Mouse (Mus musculus) ovary, postnatal 10 days (tissue): ENCODE measurements around the gene Spred2.
"Not testable (repeated sequence)": the region's sequence is repeated elsewhere in the genome, so short reads cannot be mapped to it uniquely, and the experiment has no call there.

Experiments used
- DNase-seq: peaks from one replicate; pipeline ENCODE4 v3.0.0; 2022; ENCODE audit warnings: low spot score

The Spred2 gene

GRCm38 (mm10) chr11:20020720-20021119, 96.5 kb downstream of the Spred2 start:
- no peak for DNase-seq

GRCm38 (mm10) chr11:20022462-20022861, 98.3 kb downstream of the Spred2 start:
- no peak for DNase-seq

DNA sequence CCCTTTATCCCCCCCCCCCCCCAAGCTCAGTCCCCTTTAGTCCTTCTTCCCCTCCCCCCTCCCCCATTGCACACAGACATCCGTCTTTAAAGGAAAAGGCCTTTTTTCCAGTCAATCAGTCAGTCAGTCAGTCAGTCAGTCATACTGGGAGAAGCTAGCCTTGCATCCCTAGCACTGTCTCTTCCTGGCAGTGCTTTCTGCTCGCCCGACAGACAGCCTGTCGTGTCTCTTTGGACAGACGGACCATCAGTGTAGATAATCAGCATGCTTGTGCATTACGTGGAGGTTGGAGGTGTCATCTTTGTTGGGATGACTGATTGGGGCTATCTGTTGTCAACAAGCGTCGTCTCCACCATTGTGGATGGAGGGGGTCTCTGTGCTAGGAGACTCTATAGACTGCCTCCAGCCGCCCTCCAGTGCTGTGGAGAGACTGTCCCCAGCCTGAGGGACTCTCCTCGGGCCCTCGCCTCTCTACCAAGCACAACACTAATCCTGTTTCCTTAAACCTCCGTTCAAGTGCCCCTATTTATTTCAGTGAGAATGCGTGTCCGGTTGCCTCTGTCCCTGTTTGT, 98.8 kb downstream of the Spred2 start:
- DNase-seq: no peak

- no peak for DNase-seq
Observed at GRCm38 (mm10) chr11:20025899-20026298, 101.7 kb downstream of the Spred2 start.

DNA sequence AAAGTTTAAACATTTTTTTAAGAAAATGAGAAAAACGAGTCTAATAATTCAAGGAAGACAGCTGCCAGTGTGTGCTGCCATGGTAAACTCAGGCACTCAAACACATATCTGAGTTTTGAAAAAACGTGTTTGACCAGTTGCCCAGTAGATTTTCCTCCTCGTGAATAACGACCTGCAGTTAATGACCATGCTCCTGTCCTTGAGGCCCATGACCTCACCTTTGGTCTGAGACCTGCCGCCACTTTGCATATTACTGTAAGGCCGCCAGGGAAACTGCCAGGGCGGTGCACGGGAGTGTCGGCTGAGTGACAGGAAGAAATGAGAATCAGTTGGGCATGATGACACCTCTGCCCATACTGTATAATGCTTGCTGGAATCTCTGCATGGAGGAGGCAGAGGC, 103.5 kb downstream of the Spred2 start:
- no peak for DNase-seq

DNA sequence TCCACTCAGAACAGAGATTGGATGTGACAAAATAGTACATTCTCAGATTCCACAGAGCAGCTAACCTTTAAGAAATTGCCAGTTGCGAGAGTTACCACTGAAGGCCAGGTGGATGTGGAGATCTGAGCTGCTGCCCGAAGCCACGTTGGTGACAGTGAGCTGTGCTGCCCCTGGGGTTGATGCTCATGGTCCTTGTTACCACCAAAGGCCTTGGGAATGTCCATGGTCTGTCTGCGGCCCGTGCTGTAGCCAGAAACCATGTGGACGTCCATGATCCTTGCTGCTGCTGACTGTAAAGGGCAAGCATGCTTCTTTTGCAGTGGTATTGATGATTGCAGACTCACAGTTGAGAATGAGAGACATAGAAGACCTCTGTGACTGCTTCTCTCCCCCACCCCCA, 104.2 kb downstream of the Spred2 start:
- DNase-seq: no peak

DNA sequence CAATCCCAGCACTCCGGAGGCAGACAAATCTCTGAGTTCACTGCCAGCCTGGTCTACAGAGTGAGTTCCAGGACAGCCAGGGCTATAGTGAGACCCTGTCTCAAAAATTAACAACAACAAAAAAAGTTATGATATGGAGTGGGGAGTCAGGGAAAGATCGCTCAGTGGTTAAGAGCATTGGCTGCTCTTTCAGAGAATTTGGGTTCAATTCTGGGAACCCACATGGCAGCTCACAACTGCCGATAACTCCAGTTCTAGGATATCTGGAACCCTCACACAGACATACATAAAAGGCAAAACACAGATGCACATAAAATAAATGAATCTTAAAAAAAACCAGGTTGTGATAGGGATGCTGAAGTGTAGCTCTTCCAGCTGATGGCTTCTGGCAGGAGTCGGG, 104.8 kb downstream of the Spred2 start:
- DNase-seq: no peak

DNA sequence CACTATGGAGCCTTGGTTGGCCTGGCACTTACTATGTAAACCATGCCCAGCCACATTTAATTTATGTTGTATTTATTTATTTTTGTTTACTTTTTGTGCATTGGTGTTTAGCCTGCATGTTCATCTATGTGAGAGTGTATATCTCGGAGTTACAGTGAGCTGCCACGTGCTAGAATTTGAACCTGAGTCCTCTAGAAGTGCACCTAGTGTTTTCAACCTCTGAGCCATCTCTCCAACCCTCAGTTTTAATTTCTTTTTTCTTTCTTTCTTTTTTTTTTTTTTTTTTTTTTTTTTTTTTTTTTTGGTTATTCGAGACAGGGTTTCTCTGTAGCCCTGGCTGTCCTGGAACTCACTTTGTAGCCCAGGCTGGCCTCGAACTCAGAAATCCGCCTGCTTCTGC, 106.8 kb downstream of the Spred2 start:
- DNase-seq: not testable (repeated sequence)

DNA sequence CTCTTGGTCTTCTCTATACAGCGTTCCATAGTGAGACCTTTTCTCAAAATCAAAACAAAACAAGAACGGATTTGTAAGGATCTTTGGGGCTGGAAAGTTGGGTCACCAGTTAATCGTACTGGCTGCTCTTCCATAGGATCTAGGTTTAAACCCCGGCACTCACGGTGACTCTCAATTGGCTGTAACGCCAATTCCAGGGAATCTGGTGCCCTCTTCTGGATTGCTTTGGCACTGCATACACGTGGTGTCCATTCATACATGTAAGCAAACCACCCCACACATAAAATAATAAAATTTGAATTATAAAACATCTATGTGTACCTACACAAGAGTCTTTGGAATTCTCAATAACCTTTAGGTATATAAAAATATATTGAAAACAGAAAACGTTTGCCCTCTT, 107.4 kb downstream of the Spred2 start:
- no peak for DNase-seq

- no peak for DNase-seq
Observed at GRCm38 (mm10) chr11:20033541-20034160, 109.5 kb downstream of the Spred2 start.

GRCm38 (mm10) chr11:20034337-20034947, 110.3 kb downstream of the Spred2 start:
- no peak for DNase-seq

- DNase-seq: no peak
Observed at GRCm38 (mm10) chr11:20035343-20035928, 111.3 kb downstream of the Spred2 start.

- no peak for DNase-seq
Observed at GRCm38 (mm10) chr11:20035972-20036371, 111.8 kb downstream of the Spred2 start.

GRCm38 (mm10) chr11:20037739-20038138, 113.6 kb downstream of the Spred2 start:
- DNase-seq: no peak

- DNase-seq: no peak
Observed at GRCm38 (mm10) chr11:20038723-20039122, 114.5 kb downstream of the Spred2 start.

DNA sequence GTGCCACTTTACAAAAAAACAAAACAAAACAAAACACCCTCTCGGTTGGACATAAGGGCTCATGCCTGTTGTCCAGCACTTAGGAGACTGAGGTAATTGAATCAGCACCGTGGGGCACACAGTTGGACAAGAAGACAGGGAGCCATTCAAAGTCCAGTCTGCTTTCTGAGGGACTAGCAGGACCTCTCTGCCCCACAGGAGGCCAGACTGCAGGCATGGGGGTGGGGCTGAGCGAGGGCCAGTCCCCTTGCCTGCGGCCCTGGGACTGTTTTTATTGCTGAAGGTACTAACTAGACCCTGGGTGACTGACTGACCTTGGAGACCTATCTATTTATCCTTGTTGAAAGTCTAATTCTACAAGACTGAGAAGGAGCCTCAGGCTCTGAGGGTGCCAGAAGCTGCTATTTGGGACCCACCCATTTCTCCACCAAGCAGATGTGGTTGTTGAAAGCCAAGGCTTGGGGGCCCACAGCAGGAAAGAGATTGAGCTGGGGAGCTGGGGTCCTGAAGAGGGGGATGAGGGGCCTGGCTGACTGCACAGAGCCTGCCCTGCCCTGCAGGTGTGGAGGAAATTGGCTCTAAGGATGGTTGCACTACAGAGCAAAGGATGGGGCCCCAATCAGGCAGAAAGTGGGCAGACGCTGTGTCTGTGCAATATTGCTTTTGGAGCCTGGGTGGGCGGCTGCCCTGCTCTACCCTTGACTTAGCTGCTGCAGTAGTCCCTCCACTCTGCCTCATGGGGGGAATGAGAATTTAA, 117.2 kb downstream of the Spred2 start:
- DNase-seq: no peak

- DNase-seq: no peak
Observed at GRCm38 (mm10) chr11:20042106-20042505, 117.9 kb downstream of the Spred2 start.

DNA sequence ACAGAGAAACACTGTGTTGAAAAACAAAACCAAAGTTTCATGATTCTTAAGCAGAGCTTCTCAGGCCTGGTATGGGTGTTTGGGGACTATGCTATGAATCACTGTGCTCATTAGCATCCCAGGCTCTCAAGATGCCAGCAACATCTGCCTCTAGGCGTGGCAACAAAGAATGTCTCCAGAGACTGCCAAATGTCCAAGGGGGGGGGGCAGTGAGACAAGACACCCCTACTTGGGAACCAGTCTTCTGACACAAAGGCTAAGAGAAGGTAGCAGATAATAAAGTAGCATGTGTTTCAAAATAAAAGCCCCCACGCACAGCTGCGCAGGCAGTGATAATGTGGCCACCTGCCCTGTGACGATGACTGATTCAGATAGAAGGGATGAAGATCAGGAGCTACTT, 119.1 kb downstream of the Spred2 start:
- no peak for DNase-seq

DNA sequence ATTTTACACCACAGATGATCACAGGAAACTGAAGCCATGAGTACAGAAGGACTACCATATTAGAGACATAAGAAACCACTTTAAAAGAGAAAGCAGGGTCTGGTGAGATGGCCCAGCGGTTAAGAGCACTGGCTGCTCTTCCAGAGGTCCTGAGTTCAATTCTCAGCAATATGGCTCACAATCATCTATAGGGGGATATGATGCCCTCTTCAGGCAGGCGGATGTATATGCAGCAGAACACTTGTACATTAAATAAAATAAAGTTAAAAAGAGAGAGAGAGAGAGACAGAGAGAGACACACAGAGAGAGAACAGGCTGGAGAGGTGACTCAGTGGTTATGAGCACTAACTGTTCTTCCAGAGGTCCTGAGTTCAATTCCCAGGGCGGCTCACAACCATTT, 121.4 kb downstream of the Spred2 start:
- DNase-seq: no peak

DNA sequence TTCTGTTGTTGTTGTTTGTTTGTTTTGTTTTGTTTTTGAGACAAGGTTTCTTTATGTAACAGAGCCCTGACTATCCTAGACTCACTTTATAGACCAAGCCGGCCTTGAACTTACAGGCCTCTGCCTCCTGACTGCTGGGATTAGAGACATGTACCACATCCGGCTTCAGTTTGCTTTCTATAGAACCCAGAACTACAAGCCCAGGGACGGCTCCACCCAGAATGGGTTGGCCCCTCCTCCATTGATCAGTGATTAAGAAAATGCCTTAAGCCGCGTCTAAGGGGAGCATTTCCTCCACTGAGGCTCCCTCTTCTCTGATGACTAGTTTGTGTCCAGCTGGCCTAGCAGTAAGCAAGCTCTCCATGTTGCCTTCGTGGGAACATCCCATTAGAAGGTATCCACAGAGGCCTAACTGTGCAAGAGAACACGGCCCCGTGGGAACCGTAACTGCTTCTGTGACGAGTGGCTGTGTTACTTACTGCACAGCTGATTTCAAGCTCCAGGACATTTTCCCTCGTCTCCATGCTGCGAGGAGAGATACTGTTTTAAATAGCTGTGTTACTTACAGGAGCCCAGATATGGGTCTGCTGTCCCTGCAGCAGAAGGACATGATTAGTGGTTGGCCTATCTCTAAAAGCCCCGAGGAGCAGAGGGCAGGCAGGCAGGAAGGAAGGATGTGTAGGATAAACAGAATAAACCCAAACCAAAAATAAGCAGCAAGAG, 128.8 kb downstream of the Spred2 start:
- DNase-seq: no peak

GRCm38 (mm10) chr11:20053951-20054350, 129.8 kb downstream of the Spred2 start:
- no peak for DNase-seq

GRCm38 (mm10) chr11:20054617-20055016, 130.4 kb downstream of the Spred2 start:
- no peak for DNase-seq
